15 mouse cellular contexts compared by ENCODE assay signal in genomic region chr17:83443406-83443805, GRCm38 (mm10).
"Had no signal": no experiment of that assay in that cellular context is flagged by ENCODE, and none has a peak within 500 bp of the region (broad histone marks: within the 10 kb centered on the region; RNA-seq: fewer than 3 reads in every experiment).

No protein-coding gene starts in this region.

- H3K9ac ChIP-seq: kidney, embryonic 15.5 days; liver, embryonic 15.5 days; lung, embryonic 14.5 days; midbrain, embryonic 12.5 days; stomach, embryonic 15.5 days had no signal

- DNase-seq: kidney, adult 18-20 months; kidney, postnatal 25 days; lung, embryonic 14.5 days; lung, postnatal 14 days; right cerebral cortex, postnatal 14 days; thymus, adult 2 months; thymus, postnatal 25 days had no signal

- H3K4me3 ChIP-seq: kidney, embryonic 15.5 days; left cerebral cortex, adult 2 months; liver, embryonic 15.5 days; megakaryocyte, embryonic 14.5 days; midbrain, embryonic 12.5 days; stomach, embryonic 15.5 days had no signal

- H3K4me1 ChIP-seq: kidney, embryonic 15.5 days; liver, embryonic 15.5 days; midbrain, embryonic 12.5 days; stomach, embryonic 15.5 days had no signal

- H3K27me3 ChIP-seq: kidney, embryonic 15.5 days; liver, embryonic 15.5 days; megakaryocyte, embryonic 14.5 days; midbrain, embryonic 12.5 days; stomach, embryonic 15.5 days had no signal

- H3K9me3 ChIP-seq: kidney, embryonic 15.5 days; liver, embryonic 15.5 days; megakaryocyte, embryonic 14.5 days; midbrain, embryonic 12.5 days; stomach, embryonic 15.5 days had no signal

- H3K27ac ChIP-seq: kidney, embryonic 15.5 days; left cerebral cortex, adult 2 months; liver, embryonic 15.5 days; macrophage; midbrain, embryonic 12.5 days; stomach, embryonic 15.5 days had no signal

- H3K4me2 ChIP-seq: kidney, embryonic 15.5 days; liver, embryonic 11.5 days; liver, embryonic 15.5 days; lung, embryonic 14.5 days; midbrain, embryonic 12.5 days; stomach, embryonic 15.5 days had no signal
